Mouse (Mus musculus): Measurements from ENCODE around the gene Tbc1d24. TPM values are rescaled to one million over a fixed set of nuclear protein-coding genes. Genes with fewer than 3 reads are reported as not detected.

Tbc1d24 gene
- polyA plus RNA-seq, 1 experiment from 2014 or later = 9.1 TPM

GRCm38 (mm10) chr17:24169317-24170065 is 35.9 kb downstream of the Tbc1d24 start, which contains the start of gene Atp6v0c:
TSS of gene Atp6v0c (minus strand) at chr17:24169702.
- Histone ChIP-seq H3K27me3 (no peaks in the 10 kb centered on the region), H3K4me3 (peak within 1 kb of the TSS; percentile 93), H3K4me2 (replicated peaks) (peak within 1 kb of the TSS; percentile 94), H3K4me1 (peaks cover 36% of the 10 kb centered on the region), H3K27ac (peak within 1 kb of the TSS; percentile 91), H3K9me3 (no peaks in the 10 kb centered on the region), H3K9ac (peak within 1 kb of the TSS; percentile 90), H3K36me3 (peaks cover 29% of the 10 kb centered on the region)
- WGBS = under 1% methylated on average over 58 of the region's 58 CpGs
- ATAC-seq (ENCODE audit: low FRiP score, low read depth) = peak; percentile 91

- peaks cover 36% of the 10 kb centered on the region for H3K4me1 ChIP-seq
- peak; percentile 60 for ATAC-seq (ENCODE audit: low FRiP score, low read depth)
- 2% methylated on average over 41 of the region's 41 CpGs for WGBS
- H3K27ac ChIP-seq = peak overlapping the region; percentile 91
- peak overlapping the region; percentile 94 for H3K4me2 ChIP-seq (replicated peaks)
- no peaks in the 10 kb centered on the region for H3K27me3 ChIP-seq
- no peaks in the 10 kb centered on the region for H3K9me3 ChIP-seq
- peak overlapping the region; percentile 90 for H3K9ac ChIP-seq
- H3K36me3 ChIP-seq = peaks cover 29% of the 10 kb centered on the region
- peak overlapping the region; percentile 93 for H3K4me3 ChIP-seq
These were observed 36.6 kb downstream of the Tbc1d24 start for GRCm38 (mm10) chr17:24168590-24169277.

- peak overlapping the region; percentile 93 for H3K4me3 ChIP-seq
- no peaks in the 10 kb centered on the region for H3K9me3 ChIP-seq
- peaks cover 38% of the 10 kb centered on the region for H3K4me1 ChIP-seq
- H3K36me3 ChIP-seq = peaks cover 29% of the 10 kb centered on the region
- H3K4me2 ChIP-seq (replicated peaks) = peak overlapping the region; percentile 94
- ATAC-seq (ENCODE audit: low FRiP score, low read depth) = no peak
- no peaks in the 10 kb centered on the region for H3K27me3 ChIP-seq
- 58% methylated on average over 7 of the region's 7 CpGs for WGBS
- H3K27ac ChIP-seq = peak overlapping the region; percentile 91
- H3K9ac ChIP-seq = peak overlapping the region; percentile 90
These were observed 37.4 kb downstream of the Tbc1d24 start for GRCm38 (mm10) chr17:24167891-24168505.

GRCm38 (mm10) chr17:24167120-24167519 is 38.2 kb downstream of the Tbc1d24 start:
- ATAC-seq (ENCODE audit: low FRiP score, low read depth) = no peak
- Histone ChIP-seq H3K4me2 (replicated peaks) (peak overlapping the region; percentile 94), H3K4me3 (peak overlapping the region; percentile 93; the same call in 1 of the 2 replicates)

GRCm38 (mm10) chr17:24164566-24165259 is 40.6 kb downstream of the Tbc1d24 start:
- no peak overlapping the region for H3K4me3 ChIP-seq
- WGBS = 78% methylated on average over 11 of the region's 11 CpGs

More at GRCm38 (mm10) chr17:24167120-24167519, 38.2 kb downstream of the Tbc1d24 start:
- peak overlapping the region; percentile 90; the same call in 1 of the 2 replicates for H3K9ac ChIP-seq
- H3K36me3 ChIP-seq = peaks cover 29% of the 10 kb centered on the region
- WGBS = 88% methylated on average over 6 of the region's 6 CpGs
- H3K9me3 ChIP-seq = no peaks in the 10 kb centered on the region
- no peaks in the 10 kb centered on the region for H3K27me3 ChIP-seq
- peaks cover 45% of the 10 kb centered on the region for H3K4me1 ChIP-seq
- no peak overlapping the region for H3K27ac ChIP-seq

GRCm38 (mm10) chr17:24163176-24163962 is 42.0 kb downstream of the Tbc1d24 start, which contains the start of gene Amdhd2:
TSS of gene Amdhd2 (minus strand) at chr17:24163766.
- peak; percentile 93 for ATAC-seq (ENCODE audit: low FRiP score, low read depth)
- Histone ChIP-seq H3K4me1 (peaks cover 37% of the 10 kb centered on the region), H3K9ac (peak within 1 kb of the TSS; percentile 86), H3K27me3 (no peaks in the 10 kb centered on the region), H3K9me3 (no peaks in the 10 kb centered on the region), H3K27ac (peak within 1 kb of the TSS; percentile 76; the same call in 1 of the 2 replicates), H3K4me3 (peak within 1 kb of the TSS; percentile 86), H3K36me3 (peaks cover 32% of the 10 kb centered on the region), H3K4me2 (replicated peaks) (peak within 1 kb of the TSS; percentile 96)
- 1% methylated on average over 47 of the region's 47 CpGs for WGBS

More at GRCm38 (mm10) chr17:24164566-24165259, 40.6 kb downstream of the Tbc1d24 start:
- Histone ChIP-seq H3K4me1 (peaks cover 38% of the 10 kb centered on the region), H3K27me3 (no peaks in the 10 kb centered on the region), H3K9ac (no peak overlapping the region), H3K36me3 (peaks cover 32% of the 10 kb centered on the region), H3K9me3 (no peaks in the 10 kb centered on the region), H3K27ac (no peak overlapping the region), H3K4me2 (replicated peaks) (no peak overlapping the region)
- no peak for ATAC-seq (ENCODE audit: low FRiP score, low read depth)

- WGBS = 27% methylated on average over 17 of the region's 17 CpGs
- ATAC-seq (ENCODE audit: low FRiP score, low read depth) = no peak
- Histone ChIP-seq H3K4me3 (peak overlapping the region; percentile 86), H3K27me3 (no peaks in the 10 kb centered on the region), H3K9ac (peak overlapping the region; percentile 86), H3K9me3 (no peaks in the 10 kb centered on the region), H3K27ac (peak overlapping the region; percentile 76; the same call in 1 of the 2 replicates), H3K4me1 (peaks cover 30% of the 10 kb centered on the region), H3K4me2 (replicated peaks) (peak overlapping the region; percentile 96), H3K36me3 (peaks cover 33% of the 10 kb centered on the region)
These were observed 42.7 kb downstream of the Tbc1d24 start for GRCm38 (mm10) chr17:24162584-24163175.

GRCm38 (mm10) chr17:24161466-24161865 is 43.9 kb downstream of the Tbc1d24 start:
- Histone ChIP-seq H3K36me3 (peaks cover 27% of the 10 kb centered on the region), H3K27me3 (no peaks in the 10 kb centered on the region), H3K9me3 (no peaks in the 10 kb centered on the region), H3K27ac (no peak overlapping the region), H3K4me3 (no peak overlapping the region), H3K9ac (no peak overlapping the region), H3K4me1 (peaks cover 18% of the 10 kb centered on the region), H3K4me2 (replicated peaks) (no peak overlapping the region)
- 75% methylated on average over 5 of the region's 5 CpGs for WGBS
- ATAC-seq (ENCODE audit: low FRiP score, low read depth) = no peak

- H3K4me2 ChIP-seq (replicated peaks) = no peak overlapping the region
- 90% methylated on average over 4 of the region's 4 CpGs for WGBS
- no peak overlapping the region for H3K9ac ChIP-seq
- no peak overlapping the region for H3K27ac ChIP-seq
- H3K27me3 ChIP-seq = no peaks in the 10 kb centered on the region
- peaks cover 21% of the 10 kb centered on the region for H3K36me3 ChIP-seq
- no peak for ATAC-seq (ENCODE audit: low FRiP score, low read depth)
- H3K4me3 ChIP-seq = no peak overlapping the region
- no peaks in the 10 kb centered on the region for H3K9me3 ChIP-seq
- peaks cover 2% of the 10 kb centered on the region for H3K4me1 ChIP-seq
These were observed 47.8 kb downstream of the Tbc1d24 start for GRCm38 (mm10) chr17:24157526-24157925.

- no peak overlapping the region for H3K27ac ChIP-seq
- H3K9me3 ChIP-seq = no peaks in the 10 kb centered on the region
- H3K4me1 ChIP-seq = peaks cover 4% of the 10 kb centered on the region
- no peak overlapping the region for H3K4me2 ChIP-seq (replicated peaks)
- WGBS = 92% methylated on average over 6 of the region's 6 CpGs
- no peak overlapping the region for H3K4me3 ChIP-seq
- no peak for ATAC-seq (ENCODE audit: low FRiP score, low read depth)
- H3K9ac ChIP-seq = no peak overlapping the region
- no peaks in the 10 kb centered on the region for H3K27me3 ChIP-seq
- peaks cover 21% of the 10 kb centered on the region for H3K36me3 ChIP-seq
These were observed 48.2 kb downstream of the Tbc1d24 start for GRCm38 (mm10) chr17:24157121-24157520.

Measured in limb, embryonic 13.5 days (tissue).